Mouse (Mus musculus) 416B (cell line): ENCODE data around the gene Pacsin1.

Experiments used
- DNase-seq: peaks from one replicate; pipeline ENCODE4 v3.0.0; 2011; ENCODE audit warnings: low read depth

Gene Pacsin1

GRCm38 (mm10) chr17:27678924-27679813, 23.9 kb downstream of the Pacsin1 start:
- DNase-seq, result no peak

GRCm38 (mm10) chr17:27684886-27685549, 29.7 kb downstream of the Pacsin1 start:
- DNase-seq, result no peak

- no peak for DNase-seq
Observed at GRCm38 (mm10) chr17:27685550-27685913, 30.2 kb downstream of the Pacsin1 start.

- no peak for DNase-seq
Observed at GRCm38 (mm10) chr17:27686395-27686794, 31.1 kb downstream of the Pacsin1 start.

DNA sequence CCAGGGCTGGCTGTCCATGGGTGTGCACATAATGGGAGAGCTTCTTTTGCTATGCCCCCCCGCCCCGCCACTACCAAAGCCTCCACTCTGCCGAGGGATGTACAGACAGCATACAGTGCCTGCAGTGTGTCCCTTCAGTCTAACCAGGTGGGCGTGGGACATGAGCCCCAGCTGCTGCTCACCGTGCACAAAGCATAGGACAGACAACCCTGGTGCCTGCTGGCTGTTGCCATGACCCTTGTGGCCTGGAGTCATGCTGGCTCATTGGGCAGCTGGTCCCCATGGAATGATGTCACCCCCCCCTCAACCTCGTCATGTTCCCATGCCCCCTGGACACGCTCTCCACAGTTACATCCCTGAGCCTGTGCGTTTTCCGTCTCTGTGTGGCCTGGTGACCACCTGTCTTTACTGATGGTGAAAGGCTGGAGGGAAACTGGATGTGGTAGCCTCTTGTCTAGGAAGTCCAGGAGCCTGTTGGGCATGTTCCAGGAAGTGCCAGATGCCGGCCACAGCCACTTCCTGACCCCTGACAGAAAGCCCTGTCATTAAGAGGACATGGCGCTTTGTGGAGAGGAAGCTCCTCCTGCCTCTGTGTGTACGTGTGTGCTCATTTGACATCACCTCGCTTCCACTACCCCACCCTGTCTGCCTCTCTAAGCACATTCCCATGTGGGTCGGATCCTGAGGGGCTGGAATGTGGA, 35.8 kb downstream of the Pacsin1 start:
- peak; percentile 75 for DNase-seq

GRCm38 (mm10) chr17:27699641-27700244, 44.4 kb downstream of the Pacsin1 start:
- peak; percentile 26 for DNase-seq

GRCm38 (mm10) chr17:27700812-27701211, 45.5 kb downstream of the Pacsin1 start:
- no peak for DNase-seq

DNA sequence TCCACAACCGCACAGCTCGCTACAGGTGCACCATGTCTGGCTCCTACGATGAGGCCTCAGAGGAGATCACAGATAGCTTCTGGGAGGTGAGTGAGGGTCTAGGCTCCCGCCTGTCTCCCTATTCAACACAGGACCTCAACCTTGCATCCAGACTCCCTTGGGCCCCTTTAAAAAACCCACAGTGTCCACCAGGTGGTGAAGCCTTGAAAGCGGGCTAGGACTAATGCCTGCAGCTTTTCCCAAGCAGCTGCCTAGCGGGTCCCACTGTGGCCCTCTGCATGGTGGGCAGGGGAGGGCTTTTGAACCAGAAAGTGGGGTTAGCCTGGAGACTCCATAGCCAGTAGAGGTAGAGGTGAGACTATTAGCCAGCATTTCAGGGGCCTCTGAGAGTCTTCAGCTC, 46.5 kb downstream of the Pacsin1 start:
- DNase-seq, result no peak

GRCm38 (mm10) chr17:27702518-27702917, 47.2 kb downstream of the Pacsin1 start:
- peak; percentile 11 for DNase-seq

- peak; percentile 72 for DNase-seq
Observed at GRCm38 (mm10) chr17:27703961-27704621, 48.8 kb downstream of the Pacsin1 start.

DNA sequence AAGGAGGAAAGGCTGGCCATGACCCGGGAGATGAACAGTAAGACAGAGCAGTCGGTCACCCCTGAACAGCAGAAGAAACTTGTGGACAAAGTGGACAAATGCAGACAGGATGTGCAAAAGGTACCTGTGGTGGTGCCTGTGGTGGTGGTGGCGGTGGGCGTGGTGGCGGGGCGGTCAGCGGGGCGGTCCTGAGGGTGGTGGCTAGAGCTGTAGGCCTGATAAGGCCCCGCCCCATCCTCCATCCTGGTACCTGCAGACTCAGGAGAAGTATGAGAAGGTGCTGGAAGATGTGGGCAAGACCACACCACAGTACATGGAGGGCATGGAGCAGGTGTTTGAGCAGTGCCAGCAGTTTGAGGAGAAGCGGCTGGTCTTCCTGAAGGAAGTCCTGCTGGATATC, 50.4 kb downstream of the Pacsin1 start:
- no peak for DNase-seq

DNA sequence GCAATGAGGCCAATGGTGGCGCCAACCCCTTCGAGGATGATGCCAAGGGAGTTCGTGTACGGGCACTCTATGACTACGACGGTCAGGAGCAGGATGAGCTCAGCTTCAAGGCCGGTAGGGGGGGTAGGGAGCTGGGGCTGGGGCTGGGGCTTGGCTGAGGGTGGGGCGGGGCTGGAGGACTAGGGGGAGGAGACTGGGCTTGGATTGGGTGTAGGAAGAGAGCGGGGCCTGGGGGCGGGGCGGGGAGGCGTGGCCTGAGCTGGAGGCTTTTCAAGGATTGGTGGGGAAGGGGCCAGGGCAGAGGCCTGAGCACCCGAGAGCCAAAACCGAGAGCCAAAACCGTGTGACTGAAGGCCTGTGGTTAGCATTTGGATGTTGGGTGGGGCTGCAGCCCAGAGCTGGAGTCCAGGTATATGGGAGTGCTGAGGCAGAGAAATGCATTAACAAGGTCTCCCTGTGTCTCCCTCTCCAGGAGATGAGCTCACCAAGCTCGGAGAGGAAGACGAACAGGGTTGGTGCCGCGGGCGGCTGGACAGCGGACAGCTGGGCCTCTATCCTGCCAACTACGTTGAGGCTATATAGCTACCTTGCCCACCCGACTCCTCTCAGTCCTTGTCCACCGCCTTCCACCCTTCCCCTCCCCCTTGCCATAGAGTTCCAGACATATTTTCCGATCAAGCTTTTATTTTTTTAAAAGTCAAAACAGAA, 52.8 kb downstream of the Pacsin1 start:
- peak; percentile 66 for DNase-seq

DNA sequence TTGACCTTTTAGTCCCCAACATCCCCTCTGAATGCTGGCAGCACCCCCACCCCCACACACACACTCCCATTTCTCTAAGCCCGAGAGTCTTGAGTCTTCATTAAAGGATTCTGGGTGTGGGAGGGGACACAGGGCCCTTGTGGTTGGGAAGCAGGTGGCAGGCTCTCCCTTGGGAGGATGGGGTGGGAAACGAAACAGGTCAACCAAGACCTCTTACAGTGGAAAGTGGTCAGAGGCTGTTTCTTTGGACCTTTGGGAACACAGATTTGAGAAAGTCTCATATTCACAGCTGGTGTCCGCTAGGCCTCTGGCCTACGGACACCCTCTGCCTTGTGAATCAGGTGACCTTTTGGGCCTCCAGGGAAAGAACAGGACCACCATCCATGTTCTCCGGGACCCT, 54.3 kb downstream of the Pacsin1 start:
- DNase-seq, result no peak

DNA sequence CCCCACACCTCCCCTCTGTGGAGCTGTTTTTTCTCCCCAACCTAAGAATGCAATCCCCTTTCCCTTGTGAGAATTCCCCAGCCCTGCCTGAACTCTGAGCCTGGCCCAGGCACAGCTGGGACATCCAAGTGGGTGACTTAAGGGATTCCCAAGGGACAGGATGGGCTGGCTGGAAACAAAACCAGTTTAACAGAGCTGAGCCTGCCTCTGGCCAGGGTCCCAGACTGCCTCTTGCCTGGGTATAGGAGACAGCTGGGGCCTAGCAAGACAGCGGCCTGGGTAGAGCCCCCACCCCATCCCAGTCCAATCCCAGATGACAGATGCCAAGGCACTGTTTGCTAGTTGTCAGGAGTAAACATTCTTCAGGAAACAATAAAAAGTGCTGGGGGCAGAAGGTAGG, 57.5 kb downstream of the Pacsin1 start:
- no peak for DNase-seq

- no peak for DNase-seq
Observed at GRCm38 (mm10) chr17:27716804-27717203, 61.5 kb downstream of the Pacsin1 start.

GRCm38 (mm10) chr17:27718250-27718649, 62.9 kb downstream of the Pacsin1 start:
- DNase-seq, result no peak

DNA sequence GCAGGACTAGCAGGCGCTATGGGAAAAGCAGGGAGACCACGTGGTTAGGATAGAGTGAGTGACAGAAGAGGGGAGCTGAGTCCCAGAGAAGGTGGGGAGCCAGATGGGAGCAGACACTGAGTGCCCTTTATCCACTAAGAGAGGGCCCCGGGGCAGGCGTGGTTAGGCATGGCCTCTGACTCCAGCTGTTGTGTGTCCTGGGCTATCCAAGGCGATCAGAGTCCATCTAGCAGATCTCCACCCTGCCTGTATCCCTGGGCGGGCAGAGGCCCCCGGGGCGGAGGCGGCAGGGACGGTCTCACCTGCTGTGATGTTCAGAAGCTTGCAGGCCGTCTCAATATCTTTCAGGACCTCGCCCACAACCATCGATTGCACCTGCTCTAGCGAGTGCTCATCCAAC, 64.4 kb downstream of the Pacsin1 start:
- no peak for DNase-seq

- DNase-seq, result no peak
Observed at GRCm38 (mm10) chr17:27720326-27720725, 65.0 kb downstream of the Pacsin1 start.

- DNase-seq, result no peak
Observed at GRCm38 (mm10) chr17:27721125-27721664, 65.9 kb downstream of the Pacsin1 start.

DNA sequence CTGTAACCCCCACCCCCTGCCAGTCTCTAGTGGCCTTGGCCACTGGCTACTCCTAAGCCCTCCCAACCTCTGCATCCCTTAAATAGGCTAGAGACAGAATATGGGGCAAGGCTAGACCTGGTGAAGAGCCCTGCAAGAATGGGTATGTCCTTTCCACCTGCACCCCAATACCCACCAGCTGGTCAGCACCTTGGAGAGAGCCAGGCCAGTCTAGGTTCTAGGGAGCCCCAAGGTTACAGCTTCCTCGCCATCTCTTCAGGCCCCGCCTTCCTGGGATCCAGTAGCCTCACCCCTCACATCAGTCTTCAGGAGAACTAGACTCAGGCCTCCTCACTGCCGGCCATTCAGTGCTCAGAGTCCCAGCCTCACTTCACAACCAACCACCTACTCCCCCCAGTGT, 69.0 kb downstream of the Pacsin1 start:
- DNase-seq, result peak; percentile 24

DNA sequence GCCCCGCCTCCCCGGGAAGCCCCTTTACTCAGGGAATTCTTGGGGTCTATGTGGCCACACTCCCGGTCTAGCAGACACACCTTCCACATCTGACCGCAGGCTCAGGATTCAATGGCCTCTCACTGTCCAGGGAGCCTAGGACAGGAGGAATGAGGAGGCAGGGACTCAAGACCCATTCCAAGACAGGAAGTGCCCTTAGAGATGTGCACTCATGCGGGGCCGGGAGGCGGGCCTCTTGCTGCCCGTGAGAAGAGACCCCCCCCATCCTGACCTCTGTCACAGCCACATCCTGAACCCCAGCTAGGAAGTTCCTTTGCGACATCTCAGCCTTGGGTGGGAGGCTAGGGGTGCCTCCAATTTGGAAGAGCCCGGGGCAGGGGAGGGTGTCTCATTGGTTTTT, 69.7 kb downstream of the Pacsin1 start:
- DNase-seq, result no peak
